Mouse (Mus musculus) liver, embryonic 14.5 days (tissue): Measurements from ENCODE around the gene Pfdn5.
A peak's percentile ranks its signal among the peaks of the same experiment; 100 is the strongest.
"Not testable (repeated sequence)": the region's sequence is repeated elsewhere in the genome, so short reads cannot be mapped to it uniquely, and the experiment has no call there.

ENCODE experiments used
- CTCF ChIP-seq: IDR thresholded peaks from 2 replicates; pipeline ENCODE4 v1.5.1; 2016; ENCODE audit warnings: antibody characterized with exemption, low read depth, control low read depth
- EP300 ChIP-seq: IDR thresholded peaks from 2 replicates; pipeline ENCODE4 v1.6.1; 2016; ENCODE audit warnings: antibody characterized with exemption, low read depth

- peak; percentile 50 for TF ChIP-seq CTCF
- not testable (repeated sequence) for TF ChIP-seq EP300
Observed at GRCm38 (mm10) chr15:102335925-102336324, 10.0 kb downstream of the Pfdn5 start.
